Mouse (Mus musculus) adipose tissue, adult 10 weeks (tissue): Measurements from ENCODE around the gene Tcp11l2. TPM values are rescaled to one million over a fixed set of nuclear protein-coding genes. Genes with fewer than 3 reads are reported as not detected.

Experiments
- polyA plus RNA-seq: library from polyadenylated mRNA; stranded (reverse); fragments of 350-450 nt; fragmentation: Illumina TruSeq; extraction: RNeasy Lipid Tissue Mini Kit (QIAGEN cat#74804); gene quantifications from one replicate; pipeline ENCODE4 v1.2.3, GENCODE M21; 2014; ENCODE audit warnings: low read depth, low replicate concordance

Tcp11l2 gene
- polyA plus RNA-seq, result 23.9 TPM

DNA sequence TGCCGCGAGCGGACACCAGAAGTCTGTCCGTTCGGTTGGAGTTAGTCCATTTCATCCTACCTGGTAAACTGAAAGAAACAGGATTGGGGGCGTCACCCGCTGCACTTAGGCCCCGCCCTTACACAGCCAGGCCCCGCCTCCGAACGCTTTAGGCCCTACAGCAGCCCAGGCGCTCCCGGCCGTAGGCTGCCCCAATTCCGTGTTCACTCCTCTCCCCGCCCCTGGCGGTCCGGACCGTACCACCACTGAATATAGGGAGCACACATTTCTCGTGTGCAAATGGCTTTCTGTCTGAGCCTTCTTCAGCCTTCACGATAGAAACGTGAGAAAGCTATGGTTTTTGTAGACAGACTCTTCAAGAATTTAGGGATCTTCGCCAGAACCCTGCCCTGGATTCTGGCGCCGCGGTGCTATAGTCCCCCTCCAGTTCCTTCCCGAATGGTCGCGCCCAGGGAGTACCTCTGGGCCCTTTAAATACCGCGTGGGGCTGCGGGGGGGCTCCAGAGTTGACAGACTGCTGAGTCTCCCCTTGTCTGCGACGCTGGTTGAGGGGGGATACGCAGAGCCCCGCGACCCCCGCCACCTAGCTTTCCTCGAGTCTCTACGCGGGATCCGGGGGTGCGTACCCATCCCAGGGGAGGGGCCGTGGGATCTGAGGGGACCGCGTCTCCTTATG lies at the start of gene Tcp11l2:
Tcp11l2 (plus strand) TSS at position 232 of the 676 bp plus-strand sequence.

GRCm38 (mm10) chr10:84533912-84534671 lies 42.3 kb upstream of the Tcp11l2 start, which contains the start of gene Ckap4:
Ckap4 (minus strand) TSS chr10:84534062.

GRCm38 (mm10) chr10:84621826-84622790 lies 45.7 kb downstream of the Tcp11l2 start, which contains the start of gene Polr3b:
Polr3b (plus strand) TSS chr10:84622292.

Other genes with a start within 250 kb of the Tcp11l2 start
- gene Nuak1, start 136.0 kb upstream of the Tcp11l2 start, polyA plus RNA-seq, result 4.7 TPM
- gene Ckap4, start 42.6 kb upstream of the Tcp11l2 start, polyA plus RNA-seq, result 24.8 TPM
- gene Polr3b, start 45.7 kb downstream of the Tcp11l2 start, polyA plus RNA-seq, result 13.8 TPM
- 0.84 TPM for gene Rfx4, start 179.4 kb downstream of the Tcp11l2 start, polyA plus RNA-seq